Mouse (Mus musculus) lung, adult 2 months (tissue): ENCODE measurements around the gene Btg2.

ENCODE experiments used
- CTCF ChIP-seq: fragments of 200-500 bp; IDR thresholded peaks from 2 replicates; pipeline ENCODE4 v1.5.1; 2011; ENCODE audit warnings: mild to moderate bottlenecking, low read length, control low read depth; ENCODE audit not compliant: insufficient read depth
- POLR2A ChIP-seq: fragments of 200-500 bp; IDR thresholded peaks from 2 replicates; pipeline ENCODE4 v1.6.1; 2011; ENCODE audit warnings: low read depth, mild to moderate bottlenecking, control low read depth, low read length, borderline replicate concordance; ENCODE audit errors: extremely low read depth

- TF ChIP-seq CTCF (no peak), POLR2A (no peak; the same call in 1 of the 2 replicates)
Measured at GRCm38 (mm10) chr1:134063086-134063772, 15.7 kb downstream of the Btg2 start.
